In genomic region chr13:110627732-110628131, GRCm38 (mm10) we compare ENCODE assay signal across 11 mouse cellular contexts.
DNase-seq lines count a peak whose midpoint lies in the region; ATAC-seq and TF ChIP-seq lines count a peak whose summit lies in the region.
"Had no signal": no experiment of that assay in that cellular context is flagged by ENCODE, and none has a peak within 500 bp of the region (broad histone marks: within the 10 kb centered on the region; RNA-seq: fewer than 3 reads in every experiment).

No protein-coding gene starts in this region.

- in situ Hi-C loops in CH12.LX (cut with MboI; ENCODE audit: low pct_ligation_motif_present, low pct_unique_long_range_greater_than_20kb, low sequenced_read_pairs) = no loop called here

- no peaks in the 10 kb centered on the region for H3K4me1 ChIP-seq in forebrain, embryonic 11.5 days (replicated peaks; ENCODE audit: control insufficient read depth, insufficient read depth, low read length)
- H3K4me1 ChIP-seq in forebrain, embryonic 10.5 days = peaks cover 12% of the 10 kb centered on the region; the same call in 1 of the 2 replicates
- peaks cover 7 to 12% of the 10 kb centered on the region in 2 experiments for H3K4me1 ChIP-seq in CH12.LX (ENCODE audit: control insufficient read depth in 1 of 2, insufficient read depth in 2 of 2)
- H3K4me1 ChIP-seq: liver, embryonic 15.5 days had no signal

- H3K4me3 ChIP-seq in forebrain, embryonic 11.5 days (ENCODE audit: low read depth, low read length) = no peak overlapping the region
- no peak overlapping the region for H3K4me3 ChIP-seq in forebrain, embryonic 10.5 days
- H3K4me3 ChIP-seq in CH12.LX (replicated peaks in 1 of 3; ENCODE audit: low read depth in 2 of 3, low read length in 2 of 3, poor library complexity in 1 of 3) = no peak overlapping the region
- H3K4me3 ChIP-seq: heart, embryonic 10.5 days; liver, embryonic 15.5 days had no signal

- H3K27ac ChIP-seq in forebrain, embryonic 11.5 days (ENCODE audit: low read depth, low read length) = no peak overlapping the region
- H3K27ac ChIP-seq in forebrain, embryonic 10.5 days = no peak overlapping the region
- no peak overlapping the region for H3K27ac ChIP-seq in CH12.LX (ENCODE audit: insufficient read depth, low read depth)
- H3K27ac ChIP-seq: liver, embryonic 15.5 days had no signal

- H3K4me2 ChIP-seq in forebrain, embryonic 11.5 days (ENCODE audit: low read depth, low read length, severe bottlenecking) = no peak overlapping the region
- H3K4me2 ChIP-seq in CH12.LX (ENCODE audit: insufficient read depth, low read depth, poor library complexity, severe bottlenecking) = no peak overlapping the region
- H3K4me2 ChIP-seq: liver, embryonic 15.5 days had no signal

- peak; percentile 74 for ATAC-seq in forebrain, embryonic 11.5 days (replicated peaks; ENCODE audit: low FRiP score)

- TF ChIP-seq EP300 in CH12.LX (IDR thresholded peaks at IDR 0.05; ENCODE audit: low read length) = no peak

- no peaks in the 10 kb centered on the region for H3K79me2 ChIP-seq in CH12.LX (replicated peaks; ENCODE audit: control insufficient read depth, extremely low read depth, insufficient read depth, poor library complexity, severe bottlenecking)

- no peaks in the 10 kb centered on the region for H3K36me3 ChIP-seq in forebrain, embryonic 11.5 days (ENCODE audit: control insufficient read depth, insufficient read depth, low read length)
- H3K36me3 ChIP-seq in forebrain, embryonic 10.5 days (replicated peaks) = no peaks in the 10 kb centered on the region
- no peaks in the 10 kb centered on the region for H3K36me3 ChIP-seq in CH12.LX (replicated peaks in 1 of 2; ENCODE audit: control insufficient read depth in 1 of 2, insufficient read depth in 1 of 2, low read length in 1 of 2)
- H3K36me3 ChIP-seq: heart, embryonic 10.5 days; liver, embryonic 15.5 days had no signal

- dilution Hi-C loops in CH12.LX (cut with MboI; ENCODE audit: extremely low pct_ligation_motif_present, extremely low pct_unique_long_range_greater_than_20kb, low sequenced_read_pairs) = no loop called here

- intact Hi-C loops in left cerebral cortex, postnatal 36 days (cut with DNase I) = loop anchor here (2.0 to 10.0 kb wide), 7 partner anchors 70 to 610 kb away; partner anchors contain the start of gene Plk2
- intact Hi-C loops in heart, postnatal 25 days (cut with DNase I) = no loop called here

- no peaks in the 10 kb centered on the region for H3K27me3 ChIP-seq in forebrain, embryonic 11.5 days (ENCODE audit: control insufficient read depth, insufficient read depth, low read length)
- H3K27me3 ChIP-seq in forebrain, embryonic 10.5 days (ENCODE audit: poor library complexity, severe bottlenecking) = no peaks in the 10 kb centered on the region
- H3K27me3 ChIP-seq in CH12.LX (replicated peaks) = no peaks in the 10 kb centered on the region
- H3K27me3 ChIP-seq: liver, embryonic 15.5 days had no signal

- 76% methylated on average over 9 of the region's 9 CpGs for WGBS in forebrain, embryonic 11.5 days
- 85% methylated on average over 9 of the region's 9 CpGs for WGBS in forebrain, embryonic 10.5 days

- no peak for TF ChIP-seq POLR2A in CH12.LX (IDR thresholded peaks at IDR 0.05; ENCODE audit: low read depth, low read length)

- no peak for TF ChIP-seq RAD21 in CH12.LX (IDR thresholded peaks at IDR 0.05; ENCODE audit: low read depth, low read length)

- no peak for TF ChIP-seq CTCF in CH12.LX (conservative IDR thresholded peaks at IDR 0.05 in 1 of 2, IDR thresholded peaks at IDR 0.05 in 1 of 2; ENCODE audit: low read depth in 2 of 2, low read length in 2 of 2)

- no peak for DNase-seq in forebrain, embryonic 11.5 days (ENCODE audit: low spot score)
- no peak for DNase-seq in forebrain, embryonic 10.5 days (ENCODE audit: extremely low spot score, low spot score)
- DNase-seq in CH12.LX (ENCODE audit: extremely low read depth) = peak; percentile 61
- DNase-seq in frontal cortex, postnatal 25 days (ENCODE audit: low spot score in 2 of 2) = peak; percentile 41 to 65
- DNase-seq in left cerebral cortex, postnatal 36 days (ENCODE audit: low spot score in 2 of 2) = peak; percentile 83 to 87
- no peak for DNase-seq in heart, postnatal 25 days (ENCODE audit: low spot score)
- DNase-seq in Muller cell, postnatal 12 days (ENCODE audit: inconsistent ontology term) = no peak
- DNase-seq in spleen, postnatal 10 days (ENCODE audit: low spot score in 2 of 2) = no peak
- DNase-seq: kidney, adult 2 months had no signal

- no peak overlapping the region for H3K9ac ChIP-seq in forebrain, embryonic 11.5 days (ENCODE audit: low read length)
- no peak overlapping the region for H3K9ac ChIP-seq in CH12.LX (ENCODE audit: insufficient read depth, low read depth)
- H3K9ac ChIP-seq: liver, embryonic 15.5 days had no signal

- H3K9me3 ChIP-seq in forebrain, embryonic 11.5 days (ENCODE audit: control insufficient read depth, low read length) = no peaks in the 10 kb centered on the region
- no peaks in the 10 kb centered on the region for H3K9me3 ChIP-seq in forebrain, embryonic 10.5 days
- no peaks in the 10 kb centered on the region for H3K9me3 ChIP-seq in CH12.LX (replicated peaks; ENCODE audit: low read length)
- H3K9me3 ChIP-seq: heart, embryonic 10.5 days; liver, embryonic 15.5 days had no signal

TF ChIP-seq in CH12.LX, 34 proteins besides CTCF, POLR2A, EP300 and RAD21:
- TF ChIP-seq HCFC1 (IDR thresholded peaks at IDR 0.05; ENCODE audit: low read depth, low read length) = no peak
- TF ChIP-seq TBP (conservative IDR thresholded peaks at IDR 0.05; ENCODE audit: low read depth, low read length) = no peak
- TF ChIP-seq CHD2 (IDR thresholded peaks at IDR 0.05; ENCODE audit: low read length) = no peak
- no peak for TF ChIP-seq ELF1 (IDR thresholded peaks at IDR 0.05; ENCODE audit: low read depth, low read length)
- TF ChIP-seq MXI1 (IDR thresholded peaks at IDR 0.05; ENCODE audit: low read depth, low read length) = no peak
- no peak for TF ChIP-seq E2F4 (IDR thresholded peaks at IDR 0.05; ENCODE audit: insufficient replicate concordance, low read depth, low read length)
- TF ChIP-seq JUN (IDR thresholded peaks at IDR 0.05; ENCODE audit: insufficient read depth, low read depth, low read length) = no peak
- TF ChIP-seq BHLHE40 (IDR thresholded peaks at IDR 0.05; ENCODE audit: low read depth, low read length) = no peak
- TF ChIP-seq MAX (IDR thresholded peaks at IDR 0.05; ENCODE audit: low read length) = no peak
- TF ChIP-seq MAZ (IDR thresholded peaks at IDR 0.05; ENCODE audit: low read depth, low read length) = no peak
- no peak for TF ChIP-seq SMC3 (IDR thresholded peaks at IDR 0.05; ENCODE audit: low read depth, low read length)
- TF ChIP-seq MAFK (IDR thresholded peaks at IDR 0.05; ENCODE audit: insufficient replicate concordance, low read length) = no peak
- TF ChIP-seq GABPA (IDR thresholded peaks at IDR 0.05; ENCODE audit: insufficient replicate concordance, low read depth, low read length) = no peak
- no peak for TF ChIP-seq KAT2A (IDR thresholded peaks at IDR 0.05; ENCODE audit: insufficient replicate concordance, low read length)
- TF ChIP-seq ZC3H11A (IDR thresholded peaks at IDR 0.05; ENCODE audit: low read depth, low read length) = no peak

Comparison
In these comparisons a context has a peak if more than half of its experiments do, and no peak if none do; other contexts are left out.
1. DNase-seq: peak in CH12.LX (single experiment), frontal cortex, postnatal 25 days (2 of 2) and left cerebral cortex, postnatal 36 days (2 of 2); none in forebrain, embryonic 11.5 days (single experiment), forebrain, embryonic 10.5 days (single experiment), heart, postnatal 25 days (single experiment), Muller cell, postnatal 12 days (single experiment) and spleen, postnatal 10 days (0 of 2).